Mouse (Mus musculus) mammary gland, adult 2 months (tissue): ENCODE data around the gene Bcdin3d. TPM values are rescaled to one million over a fixed set of nuclear protein-coding genes. Genes with fewer than 3 reads are reported as not detected.

Source experiments
- polyA plus RNA-seq: library from polyadenylated mRNA; depleted of rRNA; stranded (reverse); fragments of >200 nt; gene quantifications from 2 replicates; pipeline ENCODE4 v1.2.3, GENCODE M21; 2012; ENCODE audit warnings: low replicate concordance; rRNA removed

The Bcdin3d gene
- polyA plus RNA-seq = 5.2 and 6.9 TPM in 2 replicates

DNA sequence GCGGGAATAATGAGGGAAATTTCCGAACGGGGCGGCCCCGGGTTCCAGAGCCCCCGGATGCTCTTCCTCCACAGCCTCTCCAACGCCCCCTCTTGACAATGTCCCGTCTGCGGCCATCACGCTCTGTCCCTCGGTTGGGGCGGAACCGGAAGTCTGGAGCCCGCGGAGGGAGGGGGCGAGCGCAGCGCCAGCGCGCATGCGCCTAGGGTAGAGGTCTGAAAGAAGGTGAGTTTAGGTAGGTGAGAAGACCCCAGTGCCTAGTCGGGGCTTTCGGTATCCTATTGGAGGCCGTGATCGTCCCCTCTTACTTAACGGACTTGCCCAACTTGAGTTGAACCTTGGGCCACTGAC is at the start of gene Bcdin3d:
Gene Bcdin3d (minus strand): TSS at position 155 of the 351 bp plus-strand sequence.

DNA sequence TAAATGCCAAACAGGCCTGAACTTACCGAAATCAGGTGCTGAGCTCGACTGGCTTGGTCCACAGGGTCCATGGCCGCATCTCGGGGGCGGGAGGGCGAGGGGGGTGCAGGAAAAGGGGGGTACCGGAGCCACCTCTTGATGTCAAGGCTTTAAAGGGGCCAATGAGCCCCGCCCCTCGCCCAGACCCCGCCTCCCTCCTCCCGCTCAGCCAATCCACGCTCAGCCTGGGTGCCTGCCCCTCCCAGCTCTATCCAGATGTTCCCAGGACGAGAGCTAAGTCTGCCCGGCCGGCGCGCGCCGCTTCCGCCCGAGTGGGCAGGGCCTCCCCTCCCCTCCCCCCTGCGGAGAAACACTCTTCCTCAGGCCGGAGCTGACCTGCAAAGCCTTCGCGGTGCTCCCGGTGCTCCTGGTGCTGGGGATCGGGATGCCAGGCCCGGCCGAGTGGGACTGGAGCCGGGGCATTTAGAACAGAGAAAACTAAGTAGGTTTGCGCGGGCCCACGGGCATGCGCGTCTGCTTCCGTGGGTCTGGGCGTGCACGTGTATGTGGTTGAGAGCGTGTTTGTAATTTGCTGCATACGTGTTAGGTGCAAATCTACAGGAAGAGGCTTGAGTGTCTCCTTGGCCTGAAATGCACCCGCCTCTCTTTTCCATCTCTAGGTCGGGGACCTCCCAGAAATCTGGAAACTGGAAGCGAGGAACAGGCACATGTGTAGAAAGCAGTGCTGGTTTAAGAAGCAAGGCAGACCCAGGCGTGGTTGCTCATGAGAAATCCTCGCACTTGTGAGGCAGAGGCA is 16.7 kb downstream of the Bcdin3d start, which contains the start of gene Nckap5l:
Gene Nckap5l (minus strand): TSS at position 143 of the 796 bp plus-strand sequence.

Other genes with a start within 250 kb of the Bcdin3d start
- 1.1 and 2.6 TPM in 2 replicates for gene Kcnh3, start 249.9 kb downstream of the Bcdin3d start, polyA plus RNA-seq
- 60.9 and 70.7 TPM in 2 replicates for gene Mcrs1, start 222.8 kb downstream of the Bcdin3d start, polyA plus RNA-seq
- gene Prpf40b, start 179.6 kb downstream of the Bcdin3d start, polyA plus RNA-seq = 73.1 and 85.5 TPM in 2 replicates
- 0.07 TPM in 1 of 2 replicates, not detected in the other for gene Fam186b, start 178.8 kb downstream of the Bcdin3d start, polyA plus RNA-seq
- 26.5 and 31.2 TPM in 2 replicates for gene Fmnl3, start 104.2 kb downstream of the Bcdin3d start, polyA plus RNA-seq
- gene Tmbim6, start 81.8 kb downstream of the Bcdin3d start, polyA plus RNA-seq = 937 and 960 TPM in 2 replicates
- gene Nckap5l, start 17.0 kb downstream of the Bcdin3d start, polyA plus RNA-seq = 10.7 and 21.6 TPM in 2 replicates
- 2.5 and 2.8 TPM in 2 replicates for gene Faim2, start 53.4 kb upstream of the Bcdin3d start, polyA plus RNA-seq
- gene Aqp2, start 104.3 kb upstream of the Bcdin3d start, polyA plus RNA-seq = 1.2 and 2.0 TPM in 2 replicates
- gene Aqp5, start 116.1 kb upstream of the Bcdin3d start, polyA plus RNA-seq = 247 and 333 TPM in 2 replicates
- not detected in 2 replicates for gene Aqp6, start 126.7 kb upstream of the Bcdin3d start, polyA plus RNA-seq
- 6.6 and 7.8 TPM in 2 replicates for gene Racgap1, start 176.9 kb upstream of the Bcdin3d start, polyA plus RNA-seq
- gene Asic1, start 195.6 kb upstream of the Bcdin3d start, polyA plus RNA-seq = 0.79 and 1.3 TPM in 2 replicates
- 39.3 and 39.6 TPM in 2 replicates for gene Smarcd1, start 227.4 kb upstream of the Bcdin3d start, polyA plus RNA-seq
- 2.9 TPM in 1 of 2 replicates, not detected in the other for gene Gm17349, start 230.8 kb upstream of the Bcdin3d start, polyA plus RNA-seq
- 871 and 1,032 TPM in 2 replicates for gene Gpd1, start 242.8 kb upstream of the Bcdin3d start, polyA plus RNA-seq